Mouse (Mus musculus): ENCODE data around the gene Uvssa.

Uvssa gene

DNA sequence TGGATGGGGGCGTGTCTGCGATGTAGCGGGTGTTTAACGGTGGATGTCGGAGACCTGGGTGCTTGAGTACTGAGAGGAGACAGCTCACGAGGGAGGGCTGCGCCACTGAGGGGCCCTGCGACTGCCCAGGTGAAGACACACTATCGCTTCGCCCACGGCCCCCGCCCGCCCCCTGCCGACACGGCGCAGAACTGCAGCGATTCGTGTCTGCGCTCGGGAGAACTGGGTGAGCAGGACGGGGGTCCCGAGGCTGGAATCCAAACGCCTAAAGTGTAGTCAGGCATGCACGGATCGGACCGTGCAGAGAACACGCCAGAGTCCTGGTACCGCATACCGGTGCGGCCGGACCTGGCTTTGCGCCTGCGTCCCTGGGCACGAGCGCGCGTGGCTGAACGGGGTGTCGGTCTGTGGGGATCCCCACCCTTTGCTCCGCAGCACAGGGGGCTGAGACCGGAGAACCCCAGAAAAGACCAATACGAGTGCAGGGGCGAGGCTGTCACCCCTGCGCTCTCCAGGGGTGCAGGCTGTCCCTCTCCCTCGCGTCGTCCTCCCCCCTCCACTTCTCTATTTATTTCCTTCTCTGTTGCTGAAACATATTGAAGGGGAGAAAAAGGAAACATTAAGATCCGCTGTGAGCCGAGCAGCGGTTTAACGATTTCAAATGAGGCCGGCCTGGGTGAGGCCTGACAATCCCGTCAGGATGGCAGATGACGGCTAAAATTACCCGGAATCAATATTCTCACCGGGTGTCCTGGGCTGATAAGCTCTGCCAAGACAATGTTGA lies 64.8 kb downstream of the Uvssa start:
- DNase-seq (ENCODE audit: low read depth) = peak; percentile 60

DNA sequence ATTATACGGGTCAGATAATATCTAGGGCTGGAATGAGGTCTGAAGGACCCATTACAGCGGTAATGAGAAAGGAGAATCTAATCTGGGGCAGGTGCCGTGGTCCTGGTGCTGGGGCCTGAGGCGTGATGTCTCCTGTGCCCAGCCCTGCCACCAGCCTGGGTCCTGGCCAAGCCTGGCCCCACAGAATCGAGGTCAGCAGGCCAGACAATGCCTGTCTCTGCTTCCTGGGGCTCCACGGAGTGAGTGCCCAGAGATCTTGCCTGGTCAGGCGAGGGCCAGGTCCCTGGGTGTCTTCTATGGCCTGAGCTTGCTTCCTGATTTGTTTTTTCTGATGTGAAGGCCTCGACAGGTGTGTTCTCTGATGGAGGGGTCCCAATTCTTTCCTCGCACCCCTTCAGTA lies 65.4 kb downstream of the Uvssa start:
- no peak for DNase-seq (ENCODE audit: low read depth)

DNA sequence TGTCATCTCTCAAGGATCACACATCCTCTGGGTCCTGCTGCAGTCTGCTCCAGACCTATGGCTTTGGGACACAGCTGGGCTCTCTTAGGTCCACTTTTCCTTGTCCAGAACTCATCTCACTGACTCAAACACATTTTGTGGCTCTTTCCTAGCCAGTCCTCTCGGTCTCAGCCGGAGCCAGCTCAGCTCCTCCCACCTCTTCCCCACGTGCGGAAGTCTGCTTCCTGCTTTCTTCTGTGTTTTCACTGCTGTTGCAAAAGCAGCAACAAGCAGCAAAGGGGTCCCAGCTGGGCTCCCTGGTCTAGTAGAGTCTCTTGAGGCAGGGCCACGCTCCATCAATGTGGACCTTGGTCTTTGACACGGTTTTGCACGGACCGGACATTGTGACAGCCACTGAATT lies 77.4 kb downstream of the Uvssa start:
- no peak for DNase-seq (ENCODE audit: low read depth)

DNA sequence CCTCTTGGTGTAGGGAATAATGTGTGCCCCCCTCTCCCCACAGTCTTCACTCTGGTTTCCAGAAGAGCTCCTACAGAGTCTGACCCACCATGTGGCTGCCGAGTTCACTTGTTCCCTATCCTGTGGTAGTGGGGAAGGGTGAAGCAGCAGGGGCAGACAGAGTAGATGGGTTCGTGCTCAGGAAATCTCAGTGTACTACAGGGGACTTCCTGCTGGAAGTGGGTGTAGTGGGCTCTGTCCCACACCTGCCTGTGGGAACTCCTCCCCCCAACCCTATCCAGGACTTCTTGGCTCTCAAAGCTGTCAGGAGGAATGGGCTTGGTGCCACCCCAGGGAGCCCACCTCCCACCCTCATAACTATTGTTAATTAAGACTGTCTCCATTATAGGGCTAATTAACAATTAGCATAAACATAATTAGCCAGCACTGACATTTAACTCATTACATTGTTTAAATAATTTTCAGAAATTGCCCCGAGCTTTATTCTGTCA lies 79.8 kb downstream of the Uvssa start:
- no peak for DNase-seq (ENCODE audit: low read depth)

DNA sequence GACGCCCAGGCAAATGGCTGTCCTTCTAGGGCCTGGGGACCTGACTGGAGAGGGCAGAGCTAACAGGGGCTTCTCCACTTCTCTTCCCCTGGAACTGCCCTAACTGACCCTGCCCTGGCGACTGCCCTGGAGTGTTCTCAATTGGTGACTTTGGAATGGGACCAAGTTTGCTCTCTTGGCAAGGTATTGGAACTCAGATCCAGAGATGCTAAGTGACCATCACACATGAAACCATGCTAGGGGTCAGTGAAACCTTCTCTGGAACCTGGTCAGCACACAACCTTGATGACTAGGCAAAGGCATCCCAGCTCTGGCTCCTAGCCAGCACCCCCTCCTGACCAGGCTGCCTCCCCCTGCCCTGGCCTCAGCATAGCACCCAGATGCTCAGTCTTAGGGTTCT lies 80.8 kb downstream of the Uvssa start:
- no peak for DNase-seq (ENCODE audit: low read depth)

DNA sequence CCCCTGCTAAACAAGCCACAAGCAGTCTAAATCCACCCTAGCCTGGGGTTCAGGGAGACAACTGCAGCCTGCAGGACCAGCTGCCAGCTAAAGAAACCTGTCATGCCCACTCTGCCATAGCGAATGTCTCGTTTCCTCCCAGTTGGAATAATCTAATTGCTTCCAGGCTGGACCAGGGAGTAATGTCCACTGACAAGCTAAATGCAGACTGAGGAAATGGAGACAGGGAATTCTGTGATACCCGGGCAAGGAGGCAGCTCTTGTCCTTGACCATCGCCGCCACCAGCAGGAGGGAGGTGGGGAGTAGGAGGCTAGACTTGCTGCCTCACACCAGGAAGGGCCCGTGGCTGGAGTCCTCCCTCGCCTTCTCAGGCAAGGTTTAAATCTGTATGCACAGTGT lies 86.0 kb downstream of the Uvssa start:
- DNase-seq (ENCODE audit: low read depth) = no peak

DNA sequence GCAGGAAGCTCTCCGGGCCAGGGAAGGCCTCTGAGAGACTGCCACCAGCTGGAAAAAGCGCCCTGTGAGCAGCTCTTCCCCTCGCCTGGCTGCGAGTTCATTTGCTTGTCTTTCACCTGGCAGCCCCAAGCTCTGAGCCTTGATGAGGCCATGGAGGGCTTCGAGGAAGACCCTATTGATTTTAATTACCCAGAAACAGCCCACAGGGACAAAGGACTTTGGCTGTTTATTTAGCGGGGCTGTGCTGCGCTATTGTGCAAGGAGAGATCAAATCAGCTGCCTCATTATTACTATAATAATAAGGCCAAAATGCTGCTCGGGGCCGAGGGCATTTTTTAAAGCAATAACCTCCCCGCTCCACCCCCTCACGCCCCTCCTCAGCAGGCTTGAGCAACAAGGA lies 87.1 kb downstream of the Uvssa start:
- no peak for DNase-seq (ENCODE audit: low read depth)

Data from induced T-regulatory cell, adult 2 months (primary cell).